Mouse (Mus musculus) stomach, postnatal 0 days (tissue): ENCODE measurements around the gene Vmn1r207-ps.
"Not testable (repeated sequence)": the region's sequence is repeated elsewhere in the genome, so short reads cannot be mapped to it uniquely, and the experiment has no call there.

Experiments used
- CTCF ChIP-seq: IDR thresholded peaks from 2 replicates; pipeline ENCODE4 v1.5.1; 2016; ENCODE audit warnings: antibody characterized with exemption, low read depth, mild to moderate bottlenecking, moderate library complexity
- EP300 ChIP-seq: optimal IDR thresholded peaks from 2 replicates; pipeline ENCODE3; 2016; ENCODE audit warnings: antibody characterized with exemption

- not testable (repeated sequence) for TF ChIP-seq EP300, CTCF
These were observed 22.5 kb downstream of the Vmn1r207-ps start for GRCm38 (mm10) chr13:22706947-22707346.
